Mouse (Mus musculus) urinary bladder, postnatal 25 days (tissue): ENCODE data around the gene Dmgdh.
A peak's percentile ranks its signal among the peaks of the same experiment; 100 is the strongest.

ENCODE experiments used
- DNase-seq: peaks from one replicate; pipeline ENCODE4 v3.0.0; 2022; ENCODE audit warnings: low spot score

The Dmgdh gene

DNA sequence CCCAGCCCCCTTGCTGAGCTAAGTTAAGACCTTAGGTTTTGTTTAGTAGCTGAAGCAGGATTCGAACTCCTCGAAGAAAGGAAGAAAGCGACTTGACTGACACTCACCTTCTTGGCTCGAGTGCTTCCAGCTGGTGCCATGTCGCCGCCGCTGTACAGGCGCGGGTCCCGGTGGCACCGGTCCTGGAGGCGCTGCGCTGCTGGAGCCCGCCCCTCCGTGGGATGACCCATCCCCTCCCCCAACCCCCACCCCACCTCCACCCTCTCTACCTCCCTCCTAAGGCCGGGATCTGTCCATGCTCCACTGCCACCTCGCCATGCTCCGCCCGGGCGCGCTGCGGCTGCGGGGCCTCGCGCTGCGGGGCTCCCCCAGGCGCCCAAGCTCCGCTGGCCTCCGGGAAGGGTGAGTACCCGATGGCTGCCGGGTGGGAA is at the start of gene Dmgdh, which contains the start of gene Bhmt2:
TSS of gene Dmgdh (plus strand) at position 303 of the 431 bp plus-strand sequence.
TSS of gene Bhmt2 (minus strand) at position 172 of the 431 bp plus-strand sequence.
- DNase-seq, result no peak

DNA sequence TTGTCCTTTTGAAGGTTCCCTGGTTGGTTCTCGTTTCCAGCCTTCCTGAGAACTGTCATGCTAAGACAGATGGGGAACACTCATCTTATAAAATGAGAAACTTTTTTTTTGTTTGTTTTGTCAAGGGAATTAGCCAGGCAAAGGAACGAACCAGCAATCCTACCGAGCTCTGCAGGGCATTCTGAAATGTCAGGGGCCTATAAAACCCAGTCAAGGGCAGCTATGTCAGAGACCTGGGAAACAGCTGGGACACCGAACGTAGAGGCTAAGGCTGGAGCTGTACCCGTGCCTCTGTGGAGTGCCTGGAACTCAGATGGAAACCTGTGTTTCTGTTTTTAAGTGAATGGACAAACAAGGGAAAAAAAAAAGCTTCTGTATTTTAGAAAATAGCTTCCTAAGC is 45.4 kb upstream of the Dmgdh start:
- no peak for DNase-seq

DNA sequence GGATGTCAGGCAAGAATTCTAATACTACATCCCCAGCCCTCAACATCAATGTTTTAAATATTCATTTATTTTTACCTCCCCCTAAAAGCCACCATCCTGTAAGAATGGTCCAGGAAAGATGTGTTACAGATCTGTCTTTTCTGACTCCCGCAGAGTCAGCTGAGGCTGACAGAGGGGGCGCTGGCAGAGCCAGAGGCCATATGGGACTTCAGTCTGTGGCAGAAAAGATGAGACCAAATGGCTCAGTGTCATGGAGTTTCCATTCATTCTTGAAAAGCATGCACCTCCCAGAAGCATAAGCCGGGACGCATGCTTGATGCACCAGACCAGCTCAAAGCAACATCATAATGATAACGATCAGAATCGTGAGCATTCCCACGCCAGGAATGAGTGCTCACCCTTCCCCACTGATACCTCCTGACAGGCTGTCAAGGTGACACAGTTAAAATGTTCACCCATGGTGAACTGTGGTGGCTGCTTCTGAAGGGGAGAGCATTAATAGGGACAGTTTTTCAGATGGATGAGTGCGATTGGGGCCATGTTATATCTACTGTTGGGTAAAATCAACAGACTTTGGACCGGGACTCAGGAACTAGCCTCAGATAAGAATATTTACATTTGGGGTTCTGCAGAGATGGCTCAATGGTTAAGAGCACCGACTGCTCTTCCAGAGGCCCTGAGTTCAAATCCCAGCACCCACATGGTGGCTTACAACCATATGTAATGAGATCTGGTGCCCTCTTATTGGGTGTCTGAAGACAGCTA is 43.1 kb upstream of the Dmgdh start:
- DNase-seq, result no peak

DNA sequence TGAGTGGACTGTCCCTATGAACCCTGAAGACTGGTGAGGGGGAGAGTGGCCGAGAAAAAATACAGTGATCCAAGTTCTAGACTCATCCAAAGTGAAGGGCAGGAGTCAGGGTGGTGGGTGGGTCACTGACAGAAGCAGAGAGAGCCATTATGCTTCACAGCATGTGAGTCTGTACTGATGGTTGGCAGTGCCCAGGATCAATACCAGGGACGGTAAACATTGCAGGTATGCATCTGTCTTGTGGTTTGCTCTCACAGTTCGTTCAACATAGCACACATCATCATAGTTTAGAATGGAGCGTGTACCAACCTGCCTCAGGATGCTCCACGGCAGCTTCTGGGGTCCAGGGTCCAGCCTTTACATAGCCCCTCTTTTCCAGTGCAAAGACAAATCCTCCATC is 41.3 kb upstream of the Dmgdh start:
- no peak for DNase-seq

DNA sequence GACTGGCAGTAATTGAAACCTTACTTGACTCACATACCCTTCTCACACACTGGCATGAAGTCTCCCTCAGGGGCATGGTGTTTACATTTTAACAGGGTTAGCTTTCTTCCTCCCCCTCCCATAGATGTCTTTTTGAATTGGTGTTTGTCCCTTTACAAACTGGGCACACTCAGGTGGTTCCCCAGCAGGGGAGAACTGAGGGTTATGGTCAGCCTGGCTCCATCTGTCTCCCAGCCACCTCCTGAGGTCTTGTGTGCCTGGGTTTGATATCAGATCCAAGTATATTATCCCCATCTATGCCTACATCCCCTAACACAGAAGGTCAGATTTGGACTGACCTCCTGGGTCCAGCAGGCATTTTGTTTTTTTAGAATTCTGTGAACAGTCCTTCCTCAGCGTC is 37.7 kb upstream of the Dmgdh start:
- no peak for DNase-seq

DNA sequence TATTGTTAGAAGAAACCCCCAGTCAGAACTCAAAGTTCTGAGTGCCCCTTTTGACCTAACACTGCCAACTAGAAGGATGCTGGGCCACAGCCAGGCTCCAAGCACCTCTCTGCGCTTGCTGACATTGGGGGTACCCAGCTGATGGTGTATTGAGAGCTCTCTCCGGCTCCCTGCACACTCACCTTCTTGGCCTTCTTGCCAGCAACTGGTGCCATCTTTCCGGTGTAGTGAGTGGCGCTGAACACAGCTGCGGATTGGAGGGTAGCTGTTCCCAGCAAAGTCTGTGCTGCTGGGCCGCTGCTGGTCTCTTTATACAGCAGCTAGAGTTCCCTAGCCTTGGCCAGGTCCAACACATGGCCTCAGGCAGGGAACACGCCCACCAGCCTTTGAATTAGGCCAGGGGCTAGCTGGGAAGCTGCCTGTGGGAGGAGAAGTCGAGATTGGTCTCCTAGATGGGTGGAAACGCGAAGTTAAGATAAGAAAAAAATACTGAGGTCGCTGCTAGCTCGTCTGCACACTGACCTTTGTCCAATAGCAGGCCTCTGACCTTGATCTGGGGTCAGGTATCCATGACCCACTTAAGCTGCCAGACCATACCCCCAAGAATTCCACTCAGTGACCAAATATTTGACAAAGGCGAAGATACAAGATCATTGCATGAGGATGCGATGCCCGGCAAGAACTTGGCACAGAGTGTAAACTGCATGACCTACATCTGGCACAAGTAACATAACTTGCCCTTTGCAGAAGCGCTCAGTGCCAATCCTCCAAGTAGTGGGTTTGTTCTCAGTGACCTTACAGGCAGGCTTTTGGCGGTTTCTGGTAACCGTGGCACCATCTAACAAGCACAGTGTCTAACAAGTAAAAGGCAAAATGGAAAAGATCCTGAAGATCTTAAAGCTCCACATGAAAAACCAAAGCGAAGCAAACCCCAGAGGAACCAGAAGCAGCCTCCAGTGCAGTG is 36.7 kb upstream of the Dmgdh start, which contains the start of gene Bhmt:
TSS of gene Bhmt (minus strand) at position 680 of the 964 bp plus-strand sequence.
- DNase-seq, result no peak

DNA sequence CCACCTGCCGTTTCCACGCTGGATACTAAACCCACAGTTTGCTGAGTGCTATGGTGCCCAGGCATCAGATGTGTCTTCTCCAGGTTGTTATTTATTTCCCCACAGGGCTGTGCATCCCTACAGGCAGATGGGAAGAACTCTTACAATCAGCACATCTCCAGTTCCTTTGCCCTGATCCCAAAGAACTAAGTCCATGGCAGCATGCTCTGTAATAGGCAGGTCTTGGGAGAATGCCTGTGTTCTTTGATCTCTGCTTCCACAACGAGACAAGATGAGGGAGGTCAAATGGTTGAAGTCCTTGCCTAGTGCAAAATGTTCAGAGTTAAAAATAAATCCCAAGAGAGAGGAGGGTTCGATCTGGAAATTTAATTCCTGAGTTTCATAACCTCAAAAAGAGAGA is 34.6 kb upstream of the Dmgdh start:
- no peak for DNase-seq

DNA sequence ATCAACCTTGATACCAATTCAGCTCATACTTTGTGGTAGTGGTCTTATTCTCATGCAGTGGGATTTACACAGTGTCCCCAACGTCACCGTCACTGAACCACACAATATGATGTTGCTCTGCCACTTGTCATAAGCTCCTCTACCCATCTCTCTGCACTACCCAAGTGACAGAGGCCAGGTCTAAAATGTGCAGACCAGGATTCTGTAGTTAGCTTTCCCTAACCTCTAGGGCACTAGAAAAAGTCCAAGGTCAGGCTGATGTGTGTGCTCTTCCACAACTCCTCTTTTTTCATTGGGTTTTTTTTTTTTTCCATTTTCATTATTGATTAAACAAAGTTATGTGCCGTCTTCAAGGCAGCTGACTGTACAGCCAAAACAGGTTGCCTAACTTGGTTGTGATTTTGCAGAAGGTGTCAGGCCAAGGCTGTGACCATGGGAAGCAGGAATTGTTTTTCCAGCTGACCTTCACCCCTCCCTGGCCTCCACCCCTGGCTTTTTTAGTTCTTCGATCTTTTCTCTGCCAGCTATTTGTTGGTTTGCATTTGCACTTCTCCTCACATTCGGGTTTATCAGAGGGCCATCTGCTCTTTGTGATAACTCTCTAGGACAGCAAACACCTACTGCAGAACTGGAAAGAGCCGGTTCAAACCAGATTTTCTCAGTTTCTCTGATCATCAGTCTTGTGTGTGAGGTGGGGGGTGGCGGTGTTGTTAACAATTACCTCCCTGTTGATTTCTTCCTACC is 25.7 kb upstream of the Dmgdh start:
- peak; percentile 18 for DNase-seq

DNA sequence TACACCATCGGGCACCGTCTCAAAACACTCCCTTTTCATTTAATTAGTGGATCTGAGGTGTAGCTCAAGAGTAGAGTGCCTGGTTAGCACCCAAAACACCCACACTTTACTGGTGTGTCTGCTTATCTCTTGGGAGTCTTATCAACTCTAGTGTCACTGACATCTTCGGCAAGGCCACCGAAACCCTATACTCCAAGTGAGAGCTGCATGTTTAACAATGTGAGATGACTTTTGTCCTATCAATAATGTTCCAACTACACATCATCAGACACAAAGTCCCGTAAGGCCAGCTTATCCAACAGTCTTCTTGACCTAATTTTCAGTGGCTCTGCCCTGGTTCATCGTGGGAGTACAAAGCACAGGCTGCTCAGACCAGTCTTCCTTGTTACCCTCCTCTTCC is 20.9 kb upstream of the Dmgdh start:
- DNase-seq, result no peak

DNA sequence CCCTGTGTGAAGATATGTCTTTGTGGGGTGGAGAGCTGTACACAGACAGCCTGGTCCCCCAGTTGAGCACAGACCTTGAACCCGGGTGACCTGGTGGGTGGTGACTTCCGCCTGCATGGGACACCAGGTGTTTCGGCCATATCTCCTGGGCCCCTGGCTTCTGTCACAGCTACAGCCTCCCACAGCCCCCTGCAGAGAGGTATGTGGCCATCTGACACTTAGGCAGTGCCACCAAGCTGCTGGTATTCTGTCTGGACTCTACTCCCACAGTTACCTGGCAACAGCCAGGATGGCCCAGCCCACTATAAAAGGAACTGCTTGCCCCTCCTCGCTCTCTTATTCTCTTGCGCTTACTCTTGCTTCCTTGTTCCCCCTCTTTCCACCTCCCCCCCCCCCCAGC is 16.3 kb upstream of the Dmgdh start:
- no peak for DNase-seq

DNA sequence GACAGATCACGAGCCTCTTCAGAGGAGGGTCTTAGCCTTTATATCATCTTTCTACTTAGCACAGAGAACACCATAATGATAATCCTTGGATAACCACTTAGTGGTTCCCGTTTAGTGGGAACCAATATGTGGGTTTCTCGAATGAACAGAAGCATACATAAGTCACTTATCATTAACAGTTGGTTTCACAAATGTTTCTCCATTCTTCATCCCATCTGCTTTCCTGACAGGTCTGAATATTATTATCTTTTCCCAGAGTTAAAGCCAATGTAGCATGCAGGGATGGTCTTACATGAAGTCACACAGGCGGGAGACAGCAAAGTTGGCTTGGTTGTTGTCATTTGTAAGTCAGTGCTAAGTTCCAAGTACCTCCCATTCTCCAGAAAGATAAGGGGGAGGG is 6.6 kb upstream of the Dmgdh start:
- no peak for DNase-seq

DNA sequence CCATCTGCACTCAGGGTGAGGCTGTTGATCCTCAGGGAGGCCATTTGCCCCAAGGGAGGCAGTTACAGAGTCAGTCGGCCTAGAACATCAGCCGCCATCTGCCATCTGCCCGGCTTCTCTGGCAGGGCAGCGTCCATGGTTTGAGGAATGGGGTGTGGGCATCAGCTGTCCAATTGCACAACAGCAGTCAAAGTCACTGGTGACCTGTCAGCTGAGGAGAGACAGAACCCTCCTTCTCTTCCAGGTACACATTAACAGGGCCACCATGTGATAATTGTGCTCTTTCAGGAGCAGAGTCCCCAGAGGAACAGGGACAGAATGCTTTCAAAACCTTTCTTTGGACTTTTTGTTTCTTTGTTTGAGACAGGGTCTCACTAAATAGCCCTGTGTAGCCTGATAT is 1.9 kb upstream of the Dmgdh start:
- no peak for DNase-seq

DNA sequence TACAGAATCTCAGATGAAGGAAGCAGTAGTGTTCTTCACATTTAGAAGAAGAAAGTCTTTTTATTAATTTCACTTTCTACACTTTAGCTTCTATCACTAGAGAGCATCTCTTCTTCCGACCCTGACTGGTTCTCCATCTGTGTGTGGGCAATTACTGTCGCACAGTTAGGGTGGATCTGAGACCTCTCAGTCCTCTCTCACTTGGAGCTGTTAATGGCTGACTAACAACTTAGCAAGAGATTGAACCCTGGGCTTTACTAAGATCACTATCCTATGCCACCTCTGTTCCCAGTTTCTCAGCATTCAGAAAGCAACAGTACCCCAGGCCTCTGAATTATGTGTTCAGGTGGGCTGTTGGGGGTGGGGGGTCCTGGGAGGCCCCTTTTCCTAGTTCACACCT is 937 bp upstream of the Dmgdh start:
- DNase-seq, result no peak

DNA sequence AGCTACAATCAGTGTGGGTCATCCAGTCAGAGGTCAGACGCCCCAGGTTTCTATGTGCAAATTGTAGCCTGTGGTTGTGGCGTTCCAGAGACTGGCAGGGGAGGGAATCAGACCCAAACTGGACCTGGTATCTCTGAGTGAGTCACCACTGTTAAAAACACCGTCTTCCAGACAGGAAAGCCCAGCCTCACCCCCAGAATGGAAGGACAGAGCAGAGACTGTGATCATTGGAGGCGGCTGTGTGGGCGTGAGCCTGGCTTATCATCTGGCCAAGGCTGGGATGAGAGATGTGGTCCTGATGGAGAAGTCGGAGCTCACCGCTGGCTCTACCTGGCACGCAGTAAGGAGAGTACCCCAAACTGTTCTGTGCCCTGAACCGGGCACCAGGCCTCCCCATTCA is 2.6 kb downstream of the Dmgdh start:
- DNase-seq, result no peak

DNA sequence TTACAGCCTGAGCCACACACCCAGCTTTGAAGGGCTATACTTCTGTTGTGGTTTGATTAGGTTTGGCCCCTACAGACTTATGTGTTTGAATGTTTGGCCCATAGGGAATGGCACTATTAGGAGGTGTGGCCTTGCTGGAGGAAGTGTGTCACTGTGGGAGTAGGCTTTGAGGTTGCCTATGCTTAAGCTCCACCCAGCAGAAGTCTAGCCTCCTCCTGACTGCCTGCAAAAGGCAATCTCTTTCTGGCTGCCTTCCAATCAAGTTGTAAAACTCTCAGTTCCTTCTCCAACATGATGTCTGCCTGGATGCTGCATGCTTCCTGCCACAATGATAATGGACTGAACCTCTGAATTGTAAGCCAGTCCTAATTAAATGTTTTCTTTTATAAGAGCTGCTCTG is 9.1 kb downstream of the Dmgdh start:
- DNase-seq, result no peak

DNA sequence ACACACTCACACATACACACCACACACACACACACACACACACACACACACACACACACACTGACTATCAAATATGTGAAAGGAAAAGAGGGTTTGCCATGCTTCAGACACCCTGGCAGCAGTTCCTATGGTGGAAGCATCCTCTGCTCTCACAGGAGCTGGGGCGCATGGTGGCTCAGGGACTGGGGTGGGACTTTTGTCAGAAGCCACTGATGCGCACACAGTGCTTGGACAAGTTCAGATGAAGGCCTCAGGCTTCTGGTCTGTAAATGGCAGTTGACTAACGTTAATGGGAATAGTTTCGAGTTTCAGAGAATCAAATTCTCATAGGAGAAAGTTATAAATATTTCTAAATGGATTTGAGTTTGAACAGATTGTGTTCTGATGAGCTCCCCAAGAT is 11.0 kb downstream of the Dmgdh start:
- no peak for DNase-seq

DNA sequence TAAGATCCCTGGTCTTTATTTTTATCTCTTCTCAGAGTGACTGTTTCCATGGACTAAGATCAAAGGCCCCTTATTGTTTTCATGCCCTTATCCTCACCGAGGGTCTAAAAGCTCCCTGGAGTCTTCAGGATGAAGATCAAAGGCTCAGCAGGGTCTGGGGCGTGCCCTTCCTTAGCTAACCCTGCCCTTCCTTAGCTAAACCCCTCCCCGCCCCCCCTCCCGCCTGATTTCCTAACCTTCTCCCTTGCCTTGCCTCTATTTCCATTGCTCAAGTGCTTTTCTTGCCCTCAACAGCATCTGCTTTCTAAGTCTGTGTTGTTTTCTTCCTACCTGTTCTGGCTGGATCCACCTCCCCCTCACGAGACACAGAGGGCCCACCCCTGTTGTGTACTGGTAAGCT is 13.1 kb downstream of the Dmgdh start:
- DNase-seq, result no peak

DNA sequence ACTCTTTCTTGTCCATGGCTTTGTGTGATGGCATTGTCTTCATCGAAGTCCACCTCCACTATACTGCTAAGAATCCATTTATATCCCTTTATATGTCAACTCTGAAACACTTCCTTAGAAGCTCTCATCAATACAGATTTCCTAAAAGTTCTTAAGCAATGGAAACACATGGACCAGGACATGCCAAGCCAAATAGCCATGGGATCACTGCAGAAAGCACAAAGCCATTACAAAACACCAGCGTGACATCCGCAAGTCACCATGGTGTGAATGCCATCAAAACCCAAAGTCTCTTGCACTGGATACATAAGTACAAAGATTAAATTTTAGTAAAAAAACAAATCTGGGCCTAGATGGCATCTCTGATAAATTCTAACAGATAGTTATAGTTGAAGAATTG is 15.3 kb downstream of the Dmgdh start:
- no peak for DNase-seq

DNA sequence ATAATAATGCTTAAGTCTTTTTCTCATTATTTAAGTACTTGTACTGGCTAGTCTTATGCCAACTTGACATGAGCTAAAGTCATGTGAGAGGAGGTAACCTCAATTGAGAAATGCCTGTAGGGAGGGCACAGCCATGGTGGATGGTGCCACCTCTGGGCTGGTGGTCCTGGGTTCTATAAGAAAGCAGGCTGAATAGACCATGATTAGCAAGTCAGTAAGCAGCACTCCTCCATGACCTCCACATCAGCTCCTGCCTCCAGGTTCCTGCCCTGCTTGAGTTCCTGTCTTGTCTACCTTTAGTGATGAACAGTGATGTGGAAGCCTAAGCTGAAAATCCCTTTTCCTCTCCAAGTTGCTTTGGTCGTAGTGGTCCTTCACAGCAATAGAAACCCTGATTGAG is 16.6 kb downstream of the Dmgdh start:
- DNase-seq, result no peak

DNA sequence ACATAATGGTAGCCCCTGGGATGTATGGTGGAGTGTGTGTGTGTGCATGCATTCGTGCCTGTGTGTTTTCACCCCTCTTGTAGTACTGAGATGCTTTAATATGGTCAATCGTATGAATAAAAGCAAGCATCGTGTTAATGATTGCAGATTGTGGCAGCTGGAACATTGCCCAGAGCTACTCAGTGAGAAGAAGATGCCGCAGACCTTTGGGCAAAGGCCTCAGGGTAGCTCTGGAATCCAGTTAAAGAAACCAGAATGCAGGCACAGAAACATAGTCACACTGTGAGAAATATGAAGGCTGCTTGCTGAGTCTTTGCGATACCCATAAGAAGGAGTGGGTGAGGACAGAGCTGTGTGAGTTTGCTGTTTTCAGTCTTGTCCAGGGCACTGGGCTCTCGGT is 24.6 kb downstream of the Dmgdh start:
- no peak for DNase-seq

DNA sequence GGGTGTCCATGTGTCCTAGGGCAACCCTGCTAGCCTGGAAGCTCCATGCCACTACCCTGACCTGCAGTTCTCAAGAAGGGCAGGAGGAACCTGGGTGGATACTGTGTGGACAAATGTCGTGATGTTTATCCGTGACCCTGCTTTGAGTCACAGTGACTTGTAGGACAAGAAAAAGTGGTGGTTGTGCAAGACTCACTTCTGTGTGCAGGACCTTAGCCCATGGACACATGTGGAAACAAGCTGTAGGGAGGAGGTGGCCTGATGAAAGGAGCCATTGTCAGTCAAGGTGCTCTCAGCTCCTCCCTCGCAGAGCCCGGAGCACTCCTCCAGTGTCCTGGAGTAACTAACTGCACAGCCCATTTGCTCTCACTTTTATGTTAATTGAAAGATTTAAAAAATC is 31.5 kb downstream of the Dmgdh start:
- DNase-seq, result no peak

DNA sequence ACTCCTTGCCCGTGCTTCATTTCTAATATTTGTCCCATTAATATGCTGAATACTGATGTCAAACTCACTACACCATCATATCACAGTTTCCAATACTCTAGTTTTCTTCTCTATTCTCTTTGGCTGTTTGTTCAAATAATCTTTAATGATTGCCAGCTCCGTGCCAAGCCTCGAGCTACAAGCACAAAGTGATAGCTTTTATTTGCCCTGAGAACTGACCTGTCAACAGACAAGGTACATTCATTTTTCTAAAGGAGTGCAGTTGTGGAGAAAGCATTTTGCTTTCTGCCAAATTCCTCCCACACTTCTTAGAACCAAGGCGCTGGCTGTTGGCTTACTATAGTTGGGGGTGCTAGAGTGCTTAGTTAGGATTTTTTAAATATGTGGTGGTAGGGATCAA is 33.0 kb downstream of the Dmgdh start:
- no peak for DNase-seq
